Mouse (Mus musculus) liver (tissue): ENCODE measurements around the gene Mcrip1.

Source experiments
- DNase-seq: peaks from one replicate; pipeline ENCODE4 v3.0.0-alpha.2; 2020; ENCODE audit warnings: mixed read lengths

The Mcrip1 gene

DNA sequence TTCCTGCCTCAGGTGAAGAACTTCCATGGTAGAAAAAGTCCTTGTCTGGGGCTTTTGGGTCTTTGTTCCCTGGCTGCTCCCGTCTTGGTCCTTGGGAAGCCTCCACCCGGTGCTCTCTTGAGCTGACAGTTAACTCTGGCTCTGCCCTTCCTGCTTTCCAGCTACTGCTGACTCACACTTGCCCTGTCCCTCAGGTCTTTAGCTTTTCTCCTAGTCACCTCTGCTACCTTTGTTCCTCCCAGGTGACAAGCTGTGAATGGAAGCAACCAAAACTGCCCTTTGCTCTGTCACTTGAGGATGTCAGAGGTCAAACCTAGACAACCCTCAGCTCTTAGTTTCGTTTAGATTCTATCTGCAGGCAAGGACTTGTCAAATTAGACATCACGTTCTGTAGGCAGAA is 39.6 kb downstream of the Mcrip1 start:
- DNase-seq = peak; percentile 36

DNA sequence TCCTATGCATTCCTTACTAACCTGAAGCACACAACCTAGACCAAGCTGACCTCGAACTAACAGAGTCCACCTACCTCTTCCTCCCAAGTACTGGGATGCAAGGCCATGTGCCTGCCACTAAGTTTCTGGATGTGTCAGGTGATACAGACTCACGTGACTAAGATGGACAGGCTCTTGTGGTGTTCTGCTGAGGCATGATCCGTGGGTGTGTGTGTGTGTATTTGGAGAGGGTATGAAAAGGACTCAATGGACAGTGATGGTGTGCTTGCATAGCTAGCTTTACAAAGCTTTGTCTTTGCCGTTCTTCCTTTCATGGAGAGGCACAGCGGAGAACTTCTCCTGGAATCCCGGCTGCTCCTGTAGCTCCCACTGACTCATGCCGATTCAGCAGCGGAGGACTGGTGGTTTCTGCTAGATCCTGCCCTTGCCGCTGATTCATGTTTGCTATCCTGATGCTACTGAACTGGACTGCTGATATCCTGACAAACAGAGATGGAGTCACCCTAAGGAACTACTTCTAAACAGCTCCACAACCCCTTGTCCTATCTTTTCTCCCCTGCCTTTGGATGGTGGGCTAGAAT is 41.1 kb downstream of the Mcrip1 start:
- DNase-seq = no peak

DNA sequence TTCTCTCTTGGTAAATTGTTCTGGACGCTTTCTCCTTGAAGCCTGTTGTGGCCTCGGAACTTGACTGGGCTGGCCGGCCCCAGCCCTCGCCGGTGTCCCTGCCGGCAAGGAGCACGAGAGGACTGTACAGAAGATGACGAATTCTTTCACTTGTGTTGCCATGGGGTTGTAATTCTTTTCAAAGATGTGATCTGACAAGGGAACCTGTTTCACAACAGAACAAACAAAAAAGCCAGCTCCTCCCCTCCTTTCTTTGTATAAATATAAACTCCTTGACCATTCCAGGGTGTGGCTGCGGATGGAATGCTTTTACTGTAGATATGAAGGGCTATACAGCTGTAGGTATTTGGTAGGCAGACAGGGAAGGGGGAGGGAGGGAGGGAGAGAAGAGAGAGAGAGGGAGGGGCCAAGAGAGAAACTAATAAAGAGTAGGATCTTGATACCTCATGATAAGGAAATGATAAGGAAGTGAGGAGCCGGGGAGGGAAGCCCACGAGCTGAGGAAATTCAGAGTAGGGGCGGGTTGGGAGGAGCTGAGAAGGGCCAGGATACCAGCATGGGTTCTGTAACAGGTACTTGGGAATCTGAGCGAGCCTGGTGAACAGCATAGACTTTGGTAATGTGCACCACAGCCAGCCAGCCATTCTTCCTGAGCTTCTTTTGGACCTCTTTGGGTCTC is 41.8 kb downstream of the Mcrip1 start:
- DNase-seq = no peak

DNA sequence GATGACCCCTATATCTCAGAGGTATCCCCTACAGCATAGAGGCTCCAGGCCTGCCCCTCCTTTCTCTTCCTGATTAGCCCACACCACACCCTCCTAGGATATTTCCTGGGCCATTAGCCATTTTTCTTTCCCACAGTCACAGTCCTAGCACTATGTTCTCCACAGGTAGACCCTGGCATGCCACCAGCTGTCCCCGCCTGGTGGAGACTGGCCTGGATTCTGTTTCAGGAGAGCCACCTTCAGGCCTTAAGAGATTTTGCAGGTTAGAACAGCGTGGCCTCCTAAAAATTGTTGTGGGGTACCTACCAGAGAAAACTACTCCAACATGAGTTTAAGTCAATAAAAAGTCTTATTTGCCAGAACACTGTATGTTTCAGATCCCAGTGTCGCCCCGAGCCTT is 42.6 kb downstream of the Mcrip1 start:
- no peak for DNase-seq

DNA sequence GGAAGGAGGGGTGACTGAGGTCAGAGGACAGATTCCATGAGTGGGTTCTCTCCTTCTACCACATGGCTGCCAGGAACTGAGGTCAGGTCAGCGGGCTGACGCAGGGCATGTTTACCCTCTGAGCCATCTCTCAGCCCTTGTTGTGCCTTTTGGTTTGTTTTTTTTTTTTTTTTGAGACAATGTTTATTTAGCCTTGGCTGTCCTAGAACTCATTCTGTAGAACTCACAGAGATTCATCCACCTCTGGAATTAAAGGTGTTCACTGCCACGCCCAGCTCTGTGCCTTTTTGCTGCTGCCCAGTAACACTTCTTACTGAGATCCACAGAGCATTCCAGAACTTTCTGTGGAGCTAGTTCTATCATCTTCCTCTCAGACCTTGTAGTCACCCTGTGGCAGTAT is 43.9 kb downstream of the Mcrip1 start:
- no peak for DNase-seq

DNA sequence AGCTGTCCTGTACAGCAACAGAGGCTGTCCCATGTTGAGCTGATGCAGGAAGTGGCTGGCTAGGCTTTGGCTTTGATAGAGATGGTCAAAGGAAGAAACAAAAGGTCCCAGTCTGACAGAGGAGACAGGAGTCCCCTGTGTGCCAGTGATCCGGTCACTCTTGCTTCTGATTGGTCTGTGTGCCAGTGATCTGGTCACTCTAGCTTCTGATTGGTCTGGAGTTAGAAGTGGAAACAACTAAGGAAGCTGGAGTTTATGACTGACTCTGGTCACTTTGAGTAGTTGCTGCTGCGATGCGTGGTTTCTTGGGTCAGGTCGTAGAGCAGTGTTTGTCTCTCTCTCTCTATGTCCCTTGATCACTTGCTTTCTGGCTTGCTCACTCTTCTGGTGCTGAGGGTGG is 47.8 kb downstream of the Mcrip1 start:
- no peak for DNase-seq

DNA sequence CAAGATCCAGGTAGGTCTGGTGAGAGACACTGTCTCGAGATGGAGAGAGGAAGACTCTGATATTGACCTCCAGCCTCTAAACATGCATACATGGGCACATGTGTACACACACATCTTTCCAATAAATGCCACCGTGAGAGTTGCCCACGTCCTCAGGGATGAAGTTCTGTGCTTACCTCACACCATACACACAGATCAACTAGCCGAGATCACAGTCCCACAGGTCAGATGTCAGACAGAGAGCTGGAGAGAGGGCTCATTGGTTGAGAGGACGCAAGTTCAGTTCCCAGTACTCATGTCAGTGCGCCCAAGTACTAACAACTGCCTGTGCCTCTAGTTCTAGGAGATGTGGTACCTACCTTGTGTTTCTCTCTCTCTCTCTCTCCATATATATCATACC is 48.5 kb downstream of the Mcrip1 start:
- DNase-seq = no peak

DNA sequence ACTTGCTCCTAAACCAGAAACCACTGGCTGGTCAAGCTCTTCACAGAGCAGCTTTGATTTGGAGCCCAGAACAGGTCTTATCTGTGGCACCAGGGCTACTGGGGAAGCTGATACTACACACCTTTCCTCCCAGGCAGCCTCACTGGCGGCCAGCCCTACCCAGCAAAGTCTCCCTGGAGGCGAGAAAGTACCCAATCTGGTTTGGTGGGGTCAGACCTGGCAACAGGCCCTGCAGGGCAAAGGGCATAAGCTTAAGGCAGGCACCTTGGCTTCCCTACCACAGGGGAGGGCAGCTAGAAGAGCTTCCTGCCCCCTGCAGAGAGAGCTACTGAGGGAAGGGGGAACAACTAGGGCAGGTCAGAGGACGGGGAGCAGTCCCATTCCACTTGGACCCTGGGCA is 49.2 kb downstream of the Mcrip1 start:
- DNase-seq = no peak

DNA sequence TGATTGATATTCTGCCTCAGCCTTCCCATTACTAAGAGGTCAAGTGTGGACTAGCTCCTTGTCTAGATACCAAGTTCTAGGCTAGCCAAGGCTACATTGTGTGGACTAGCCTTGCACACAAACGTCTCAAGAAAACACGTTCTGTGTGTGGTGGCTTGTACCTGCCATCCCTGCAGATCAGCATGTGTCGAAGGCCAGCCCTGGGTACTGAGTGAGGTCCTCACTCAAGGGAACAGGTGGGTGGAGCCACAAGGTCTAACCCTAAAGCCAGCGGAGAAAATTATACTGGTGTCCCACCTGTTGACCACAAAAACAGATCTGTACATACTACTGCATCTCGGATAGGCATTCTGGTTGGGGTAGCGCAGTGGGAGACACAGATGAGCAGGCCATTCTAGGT is 49.6 kb downstream of the Mcrip1 start:
- DNase-seq = no peak

DNA sequence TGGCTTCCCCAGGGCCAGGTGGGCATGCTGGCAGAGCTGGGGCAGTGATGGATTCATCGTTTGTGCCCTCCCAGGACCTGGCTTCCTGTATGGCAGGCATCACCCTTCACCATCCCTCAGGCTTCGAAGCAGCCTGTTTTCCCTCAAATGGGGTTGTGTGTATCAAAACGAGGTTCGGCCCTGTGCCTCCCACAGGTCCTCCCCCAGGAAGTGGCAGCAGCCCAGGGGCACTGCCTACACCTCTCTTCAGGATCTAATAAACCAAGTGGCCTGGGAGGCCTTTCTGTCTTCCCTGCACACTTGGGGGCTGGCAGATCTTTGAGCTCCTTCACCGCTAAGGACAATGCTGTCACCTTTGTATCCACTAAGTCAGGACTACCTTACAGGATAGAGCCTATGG is 50.6 kb downstream of the Mcrip1 start:
- no peak for DNase-seq

DNA sequence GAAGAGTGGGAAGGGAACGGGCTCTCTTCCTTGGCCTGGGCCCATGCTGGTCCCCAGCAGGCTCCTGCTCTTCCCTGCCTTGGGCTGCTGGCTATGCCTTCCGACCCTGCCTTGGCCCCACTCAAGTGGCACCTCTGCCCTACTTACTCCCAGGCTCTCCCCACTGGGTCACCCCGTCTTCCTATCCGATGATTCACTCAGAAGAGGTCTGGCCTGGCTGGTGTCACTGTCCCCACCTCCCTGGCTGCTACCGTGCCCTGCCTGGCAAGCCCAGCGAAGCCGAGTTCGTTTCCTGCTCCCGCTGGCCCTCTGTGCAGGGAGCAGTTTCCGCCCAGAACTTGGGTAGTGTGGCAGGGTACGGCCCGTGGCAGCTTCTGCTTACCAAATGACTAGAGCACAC is 51.3 kb downstream of the Mcrip1 start:
- no peak for DNase-seq

DNA sequence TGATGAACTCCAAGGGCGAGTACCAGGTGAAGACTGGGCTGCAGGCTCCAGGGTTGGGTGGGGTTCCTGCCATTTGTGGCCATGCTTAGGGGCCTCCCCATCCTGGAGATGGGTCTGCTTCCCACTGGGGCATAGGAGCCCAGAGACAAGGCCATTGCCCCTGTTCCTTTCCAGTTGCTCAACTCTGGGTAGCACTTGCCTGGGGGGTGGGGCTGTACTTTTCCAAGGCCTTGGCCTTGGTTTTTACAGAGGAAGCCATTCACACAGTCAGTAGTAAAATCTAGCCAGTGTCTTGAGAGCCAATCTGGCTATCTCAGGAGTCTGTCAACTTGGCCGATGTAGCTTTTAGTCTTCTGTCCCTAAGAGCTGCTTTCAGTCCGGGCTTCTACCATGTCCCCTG is 52.1 kb downstream of the Mcrip1 start:
- DNase-seq = no peak

DNA sequence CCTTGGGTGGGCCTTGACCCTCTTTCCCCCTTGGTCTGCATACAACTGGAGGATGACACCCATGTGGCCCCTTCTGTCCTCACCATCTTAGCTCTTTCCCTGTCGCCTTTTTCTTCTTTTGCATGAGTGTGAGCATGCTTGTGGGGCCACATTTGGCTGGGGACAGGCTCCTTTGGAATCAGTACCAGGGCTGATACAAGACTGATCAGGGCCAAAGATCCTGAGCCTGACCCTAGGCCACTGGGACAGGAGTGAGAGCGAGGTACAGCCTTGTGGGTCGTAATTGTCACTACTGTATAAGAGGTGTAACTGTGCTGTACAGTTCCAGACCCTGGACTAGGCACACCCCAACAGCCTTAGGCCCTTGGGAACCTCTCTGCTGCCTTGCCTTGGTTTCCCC is 55.6 kb downstream of the Mcrip1 start:
- DNase-seq = no peak

DNA sequence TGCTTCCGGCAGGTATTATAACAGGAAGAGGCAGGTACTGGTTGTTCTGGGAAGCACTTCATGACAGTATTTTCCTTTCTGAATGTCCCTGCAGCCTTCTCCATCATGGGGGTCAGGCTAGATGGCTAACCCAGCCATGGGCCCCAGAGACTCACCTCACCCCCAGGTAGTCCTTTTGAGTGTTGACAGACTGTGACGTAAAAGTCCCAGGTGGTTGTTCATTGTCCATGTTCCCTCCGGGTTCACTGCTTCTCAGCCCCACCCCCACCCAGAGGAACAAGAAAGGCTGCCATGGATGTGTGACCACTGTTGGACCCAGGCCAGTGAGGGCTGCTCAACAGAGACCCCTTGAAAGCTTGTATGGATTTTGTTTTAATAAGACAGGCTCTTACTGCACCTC is 56.2 kb downstream of the Mcrip1 start:
- DNase-seq = no peak
